Mouse (Mus musculus): ENCODE results near the gene Pik3r1. TPM values are rescaled to one million over a fixed set of nuclear protein-coding genes. Genes with fewer than 3 reads are reported as not detected.

Gene Pik3r1
- polyA plus RNA-seq, 1 experiment, result 7.3 TPM

DNA sequence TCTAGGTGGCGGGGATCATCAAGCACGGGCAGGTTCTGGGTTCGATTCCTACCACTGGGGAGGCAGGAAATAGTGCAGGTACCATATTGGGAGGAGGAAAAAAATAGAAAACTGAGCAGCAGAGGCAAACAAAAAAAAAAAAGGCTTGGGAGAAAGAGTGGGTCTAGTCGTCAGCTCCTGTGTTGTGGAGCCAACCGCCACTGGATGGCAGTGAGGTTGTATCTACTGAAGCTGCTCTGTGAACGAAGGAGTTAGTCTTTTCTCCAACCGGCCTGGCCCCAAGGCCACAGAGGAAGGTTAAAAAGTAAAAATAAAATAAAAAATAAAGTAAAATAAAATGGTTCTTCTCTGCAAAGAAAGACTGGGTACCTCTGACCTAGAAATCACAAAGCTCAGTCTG is 39.2 kb downstream of the Pik3r1 start:
- Histone ChIP-seq H3K79me2 (ENCODE audit: control insufficient read depth, insufficient read depth) (peaks cover 48% of the 10 kb centered on the region), H3K4me3 (ENCODE audit: insufficient read depth, poor library complexity, severe bottlenecking) (no peak overlapping the region), H3K79me3 (ENCODE audit: low read depth) (peaks cover 9% of the 10 kb centered on the region), H3K27me3 (ENCODE audit: control insufficient read depth, insufficient read depth, insufficient read length) (no peaks in the 10 kb centered on the region), H3K36me3 (ENCODE audit: control insufficient read depth, insufficient read depth) (no peaks in the 10 kb centered on the region), H3ac (ENCODE audit: control insufficient read depth, insufficient read length, low read depth) (no peak overlapping the region)
- TF ChIP-seq FOSL1 (IDR thresholded peaks at IDR 0.05; ENCODE audit: insufficient read depth, low read length, poor library complexity, severe bottlenecking) (no peak), MYOD1 (IDR thresholded peaks at IDR 0.05; ENCODE audit: control insufficient read depth, insufficient read length, low read depth) (no peak), MAX (IDR thresholded peaks at IDR 0.05) (no peak), USF1 (IDR thresholded peaks at IDR 0.05; ENCODE audit: low read depth) (no peak), CTCF (IDR thresholded peaks at IDR 0.05; ENCODE audit: control insufficient read depth, insufficient read depth, insufficient read length) (no peak), MYOG (IDR thresholded peaks at IDR 0.05; ENCODE audit: control insufficient read depth, extremely low read depth, insufficient read length) (no peak), CEBPB (IDR thresholded peaks at IDR 0.05; ENCODE audit: low read depth) (no peak)

- Histone ChIP-seq H3K36me3 (ENCODE audit: control insufficient read depth, insufficient read depth) (no peaks in the 10 kb centered on the region), H3K79me3 (ENCODE audit: low read depth) (peaks cover 11% of the 10 kb centered on the region), H3K4me3 (ENCODE audit: insufficient read depth, poor library complexity, severe bottlenecking) (no peak overlapping the region), H3ac (ENCODE audit: control insufficient read depth, insufficient read length, low read depth) (no peak overlapping the region), H3K79me2 (ENCODE audit: control insufficient read depth, insufficient read depth) (peaks cover 43% of the 10 kb centered on the region), H3K27me3 (ENCODE audit: control insufficient read depth, insufficient read depth, insufficient read length) (no peaks in the 10 kb centered on the region)
- TF ChIP-seq CTCF (IDR thresholded peaks at IDR 0.05; ENCODE audit: control insufficient read depth, insufficient read depth, insufficient read length), result no peak
- no peak for TF ChIP-seq CEBPB (IDR thresholded peaks at IDR 0.05; ENCODE audit: low read depth)
- TF ChIP-seq FOSL1 (IDR thresholded peaks at IDR 0.05; ENCODE audit: insufficient read depth, low read length, poor library complexity, severe bottlenecking), result no peak
- no peak for TF ChIP-seq MYOD1 (IDR thresholded peaks at IDR 0.05; ENCODE audit: control insufficient read depth, insufficient read length, low read depth)
- TF ChIP-seq MAX (IDR thresholded peaks at IDR 0.05), result no peak
- no peak for TF ChIP-seq USF1 (IDR thresholded peaks at IDR 0.05; ENCODE audit: low read depth)
- no peak for TF ChIP-seq MYOG (IDR thresholded peaks at IDR 0.05; ENCODE audit: control insufficient read depth, extremely low read depth, insufficient read length)
These were observed 39.7 kb downstream of the Pik3r1 start for GRCm38 (mm10) chr13:101728300-101728699.

GRCm38 (mm10) chr13:101727837-101728236 is 40.2 kb downstream of the Pik3r1 start:
- Histone ChIP-seq H3K27me3 (ENCODE audit: control insufficient read depth, insufficient read depth, insufficient read length) (no peaks in the 10 kb centered on the region), H3K79me3 (ENCODE audit: low read depth) (peaks cover 11% of the 10 kb centered on the region), H3K79me2 (ENCODE audit: control insufficient read depth, insufficient read depth) (peaks cover 38% of the 10 kb centered on the region), H3K36me3 (ENCODE audit: control insufficient read depth, insufficient read depth) (no peaks in the 10 kb centered on the region), H3K4me3 (ENCODE audit: insufficient read depth, poor library complexity, severe bottlenecking) (no peak overlapping the region), H3ac (ENCODE audit: control insufficient read depth, insufficient read length, low read depth) (no peak overlapping the region)
- TF ChIP-seq CTCF (IDR thresholded peaks at IDR 0.05; ENCODE audit: control insufficient read depth, insufficient read depth, insufficient read length), result no peak
- no peak for TF ChIP-seq MAX (IDR thresholded peaks at IDR 0.05)
- no peak for TF ChIP-seq FOSL1 (IDR thresholded peaks at IDR 0.05; ENCODE audit: insufficient read depth, low read length, poor library complexity, severe bottlenecking)
- no peak for TF ChIP-seq CEBPB (IDR thresholded peaks at IDR 0.05; ENCODE audit: low read depth)
- TF ChIP-seq USF1 (IDR thresholded peaks at IDR 0.05; ENCODE audit: low read depth), result no peak
- no peak for TF ChIP-seq MYOG (IDR thresholded peaks at IDR 0.05; ENCODE audit: control insufficient read depth, extremely low read depth, insufficient read length)
- TF ChIP-seq MYOD1 (IDR thresholded peaks at IDR 0.05; ENCODE audit: control insufficient read depth, insufficient read length, low read depth), result no peak

DNA sequence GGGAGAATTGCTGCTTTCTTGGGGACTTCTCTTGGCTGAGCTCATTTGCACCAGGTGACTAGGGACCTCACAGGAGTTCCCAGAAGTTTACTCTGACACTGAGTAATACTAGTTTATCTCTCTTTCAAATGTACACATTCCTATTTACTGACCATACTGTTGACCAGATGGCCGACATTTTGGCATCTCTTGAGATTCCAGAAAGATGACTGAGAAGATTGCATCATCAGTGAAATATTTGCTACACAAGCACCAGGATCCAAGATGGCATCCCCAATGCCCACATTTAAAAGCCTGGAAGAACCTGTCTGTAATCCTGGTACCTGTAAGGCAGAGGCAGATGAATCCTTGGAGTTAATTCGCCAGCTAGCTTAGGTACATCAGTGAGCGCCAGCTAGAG is 41.1 kb downstream of the Pik3r1 start:
- no peaks in the 10 kb centered on the region for H3K27me3 ChIP-seq (ENCODE audit: control insufficient read depth, insufficient read depth, insufficient read length)
- peaks cover 8% of the 10 kb centered on the region for H3K79me3 ChIP-seq (ENCODE audit: low read depth)
- no peaks in the 10 kb centered on the region for H3K36me3 ChIP-seq (ENCODE audit: control insufficient read depth, insufficient read depth)
- TF ChIP-seq MYOG (IDR thresholded peaks at IDR 0.05; ENCODE audit: control insufficient read depth, extremely low read depth, insufficient read length) (no peak), CEBPB (IDR thresholded peaks at IDR 0.05; ENCODE audit: low read depth) (peak; percentile 80), FOSL1 (IDR thresholded peaks at IDR 0.05; ENCODE audit: insufficient read depth, low read length, poor library complexity, severe bottlenecking) (no peak)
- H3K4me3 ChIP-seq (ENCODE audit: insufficient read depth, poor library complexity, severe bottlenecking), result no peak overlapping the region
- no peak overlapping the region for H3ac ChIP-seq (ENCODE audit: control insufficient read depth, insufficient read length, low read depth)
- peaks cover 29% of the 10 kb centered on the region for H3K79me2 ChIP-seq (ENCODE audit: control insufficient read depth, insufficient read depth)

- H3K4me3 ChIP-seq (ENCODE audit: insufficient read depth, poor library complexity, severe bottlenecking), result no peak overlapping the region
- TF ChIP-seq MAX (IDR thresholded peaks at IDR 0.05) (no peak), CTCF (IDR thresholded peaks at IDR 0.05; ENCODE audit: control insufficient read depth, insufficient read depth, insufficient read length) (no peak), USF1 (IDR thresholded peaks at IDR 0.05; ENCODE audit: low read depth) (no peak), FOSL1 (IDR thresholded peaks at IDR 0.05; ENCODE audit: insufficient read depth, low read length, poor library complexity, severe bottlenecking) (no peak), MYOD1 (IDR thresholded peaks at IDR 0.05; ENCODE audit: control insufficient read depth, insufficient read length, low read depth) (no peak)
- H3K27me3 ChIP-seq (ENCODE audit: control insufficient read depth, insufficient read depth, insufficient read length), result no peaks in the 10 kb centered on the region
- H3K36me3 ChIP-seq (ENCODE audit: control insufficient read depth, insufficient read depth), result no peaks in the 10 kb centered on the region
- H3K79me3 ChIP-seq (ENCODE audit: low read depth), result peaks cover 6% of the 10 kb centered on the region
- H3K79me2 ChIP-seq (ENCODE audit: control insufficient read depth, insufficient read depth), result peaks cover 24% of the 10 kb centered on the region
- no peak overlapping the region for H3ac ChIP-seq (ENCODE audit: control insufficient read depth, insufficient read length, low read depth)
These were observed 46.0 kb downstream of the Pik3r1 start for GRCm38 (mm10) chr13:101721901-101722595.

DNA sequence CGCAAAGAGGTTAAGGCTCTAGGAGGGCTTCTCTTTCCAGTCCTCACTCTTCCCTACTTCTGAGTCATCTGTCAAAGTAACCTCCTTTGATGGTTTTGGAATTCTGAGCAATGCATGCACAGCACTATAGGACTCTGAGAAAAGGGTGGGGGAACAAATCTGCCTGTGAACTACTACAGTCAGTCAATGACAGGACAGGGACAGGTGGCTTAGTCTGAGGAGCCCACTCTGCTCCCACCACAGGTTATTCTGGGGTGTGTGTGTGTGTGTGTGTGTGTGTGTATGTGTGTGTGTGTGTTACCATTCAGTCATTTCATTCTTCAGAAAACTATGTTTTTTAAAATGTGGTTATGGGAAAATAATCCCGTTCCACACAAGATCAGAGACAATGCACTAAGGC is 46.9 kb downstream of the Pik3r1 start:
- TF ChIP-seq MYOD1 (IDR thresholded peaks at IDR 0.05; ENCODE audit: control insufficient read depth, insufficient read length, low read depth) (peak; percentile 35), CTCF (IDR thresholded peaks at IDR 0.05; ENCODE audit: control insufficient read depth, insufficient read depth, insufficient read length) (no peak)
- Histone ChIP-seq H3K36me3 (ENCODE audit: control insufficient read depth, insufficient read depth) (no peaks in the 10 kb centered on the region), H3K79me2 (ENCODE audit: control insufficient read depth, insufficient read depth) (peaks cover 33% of the 10 kb centered on the region), H3K27me3 (ENCODE audit: control insufficient read depth, insufficient read depth, insufficient read length) (no peaks in the 10 kb centered on the region), H3ac (ENCODE audit: control insufficient read depth, insufficient read length, low read depth) (no peak overlapping the region), H3K4me3 (ENCODE audit: insufficient read depth, poor library complexity, severe bottlenecking) (no peak overlapping the region), H3K79me3 (ENCODE audit: low read depth) (peaks cover 7% of the 10 kb centered on the region)

Measured in C2C12 (cell line).